Mouse (Mus musculus) CH12F3 (cell line): Measurements from ENCODE around the gene Zc2hc1b.

Source experiments
- in situ Hi-C: fragments of 300-500 bp; cut with MboI; formaldehyde crosslinking; loops from 2 replicates; pipeline ENCODE4 v1.14.3; 2020; ENCODE audit warnings: low sequenced_read_pairs

Zc2hc1b gene

GRCm38 (mm10) chr10:13172798-13173221 lies 5.0 kb downstream of the Zc2hc1b start:
- in situ Hi-C loops: no loop called here

GRCm38 (mm10) chr10:13171461-13171860 lies 6.4 kb downstream of the Zc2hc1b start:
- in situ Hi-C loops: no loop called here

- in situ Hi-C loops: no loop called here
Measured at GRCm38 (mm10) chr10:13170739-13171448, 6.9 kb downstream of the Zc2hc1b start.

DNA sequence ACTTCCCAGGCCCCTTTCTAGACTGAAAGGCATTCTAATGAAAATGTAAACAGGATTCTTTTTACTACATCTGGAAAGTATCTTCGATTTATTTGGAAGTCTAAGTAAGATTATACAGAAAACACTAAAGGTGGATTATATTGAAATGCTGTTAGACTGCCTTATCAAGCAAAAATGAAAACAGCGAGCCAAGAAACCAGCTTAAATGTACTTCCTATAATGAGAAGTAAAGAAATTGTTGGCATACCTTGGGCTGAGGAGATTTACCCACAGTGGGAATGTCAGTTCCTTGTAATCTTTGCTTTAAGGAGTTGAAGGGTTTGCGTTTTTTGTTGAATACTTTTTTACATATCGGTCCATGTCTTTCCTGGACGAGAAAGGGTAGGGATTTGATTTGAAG lies 9.4 kb downstream of the Zc2hc1b start:
- in situ Hi-C loops: no loop called here

DNA sequence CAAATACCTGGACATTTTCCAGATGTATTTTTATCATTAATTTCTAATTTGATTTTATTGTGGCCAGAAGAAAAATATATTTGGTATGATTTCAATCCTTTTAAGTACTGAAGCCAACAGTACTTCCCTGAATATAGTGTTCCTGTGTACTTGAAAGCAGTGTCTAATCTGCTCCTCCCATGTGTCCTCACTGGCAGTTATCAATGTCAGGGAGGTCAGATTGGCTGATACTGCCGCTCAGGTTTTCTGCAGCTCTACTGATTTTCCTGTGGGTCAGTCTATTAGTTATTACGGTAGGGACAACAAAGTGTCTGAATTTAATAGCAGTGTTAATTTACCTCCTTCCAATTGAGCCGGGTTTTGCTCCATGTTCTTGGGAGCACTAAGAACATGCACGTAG lies 15.8 kb downstream of the Zc2hc1b start:
- in situ Hi-C loops: no loop called here

GRCm38 (mm10) chr10:13160913-13161312 lies 16.9 kb downstream of the Zc2hc1b start:
- in situ Hi-C loops: no loop called here

DNA sequence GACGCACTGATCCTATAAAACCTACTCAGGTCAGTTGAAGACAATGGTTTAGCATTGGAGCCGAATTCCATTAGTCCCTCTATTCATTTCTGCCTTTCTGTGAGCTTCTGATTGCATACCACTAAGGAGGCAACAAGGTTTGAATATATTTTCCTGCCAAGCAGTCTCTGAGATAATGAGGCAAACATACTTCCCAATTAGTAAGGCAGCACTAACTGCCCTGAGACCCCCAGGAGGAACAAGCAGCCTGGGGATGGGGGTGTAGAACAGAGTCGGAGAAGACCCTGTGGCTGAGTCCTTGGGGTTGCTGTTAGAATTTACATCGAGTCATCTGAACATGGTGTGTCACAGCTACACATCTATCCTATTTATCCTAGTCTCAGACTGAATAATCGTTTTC lies 22.4 kb downstream of the Zc2hc1b start:
- in situ Hi-C loops: no loop called here

DNA sequence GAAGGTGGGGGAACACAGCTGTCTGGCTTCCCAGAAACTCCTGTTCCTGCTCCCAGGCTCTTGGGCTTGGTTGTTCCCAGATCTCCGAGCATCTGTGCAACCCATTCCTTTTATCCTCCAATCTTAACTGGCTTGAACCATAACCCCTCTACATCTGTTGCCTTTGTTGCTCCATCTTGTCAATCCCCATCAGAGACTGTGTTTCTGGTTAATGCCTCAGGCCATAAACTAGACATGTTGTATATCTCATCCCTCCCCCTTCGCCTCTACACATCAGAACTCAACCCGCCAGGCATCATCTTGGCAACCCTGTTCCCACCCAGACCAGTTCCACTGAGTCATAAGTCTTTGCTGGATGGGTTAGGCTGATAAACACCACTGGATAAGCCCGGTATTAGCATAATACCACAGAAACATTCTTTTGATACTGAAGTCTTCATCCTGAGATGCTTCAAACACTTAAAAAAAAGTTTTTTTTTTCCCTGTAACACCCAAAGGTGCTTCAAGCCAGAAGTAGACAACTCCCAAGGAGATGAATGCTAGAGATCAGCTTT lies 24.9 kb downstream of the Zc2hc1b start:
- in situ Hi-C loops: no loop called here

DNA sequence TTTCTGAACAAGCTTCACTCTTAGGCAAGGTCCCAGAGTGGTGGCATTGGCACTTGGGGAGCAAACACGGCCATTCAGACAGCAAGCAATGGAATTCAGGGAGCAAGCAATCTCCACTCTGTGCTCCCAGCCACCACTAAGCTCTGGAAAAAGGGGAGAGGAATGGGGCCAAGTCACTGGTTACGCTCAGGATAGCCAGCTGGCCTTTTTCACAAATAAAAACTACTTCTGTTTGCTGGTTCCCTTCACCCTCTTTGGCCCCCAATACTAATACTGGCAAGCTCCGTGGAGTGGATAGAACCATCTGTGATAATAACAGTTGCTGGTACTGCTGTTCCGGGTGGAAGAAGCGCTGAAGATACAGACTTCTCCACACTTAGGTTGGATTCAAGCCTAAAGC lies 26.5 kb downstream of the Zc2hc1b start:
- in situ Hi-C loops: no loop called here

- in situ Hi-C loops: no loop called here
Measured at GRCm38 (mm10) chr10:13150435-13150834, 27.4 kb downstream of the Zc2hc1b start.

GRCm38 (mm10) chr10:13140434-13140833 lies 37.4 kb downstream of the Zc2hc1b start:
- in situ Hi-C loops: no loop called here

- in situ Hi-C loops: no loop called here
Measured at GRCm38 (mm10) chr10:13137906-13138305, 39.9 kb downstream of the Zc2hc1b start.

GRCm38 (mm10) chr10:13135751-13136150 lies 42.1 kb downstream of the Zc2hc1b start:
- in situ Hi-C loops: no loop called here

DNA sequence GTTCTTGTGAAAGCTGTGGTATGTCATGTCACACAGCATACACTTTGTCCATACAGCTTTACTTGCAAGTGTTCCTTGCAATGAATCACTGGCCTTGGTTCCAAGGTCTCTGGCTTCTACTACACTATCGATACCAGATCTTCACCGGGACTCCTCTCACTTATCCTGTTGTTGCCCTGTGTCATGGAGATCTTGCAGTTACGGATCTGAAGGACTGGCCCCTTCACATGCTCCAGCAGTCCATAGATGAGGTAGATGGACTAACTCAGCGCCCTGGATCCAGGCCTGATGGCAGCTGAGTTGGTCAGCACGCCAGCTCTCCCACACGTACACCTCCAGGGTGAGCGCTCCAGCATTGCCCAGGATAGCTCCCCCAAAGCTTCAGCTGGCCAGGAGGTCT lies 42.5 kb downstream of the Zc2hc1b start:
- in situ Hi-C loops: no loop called here

DNA sequence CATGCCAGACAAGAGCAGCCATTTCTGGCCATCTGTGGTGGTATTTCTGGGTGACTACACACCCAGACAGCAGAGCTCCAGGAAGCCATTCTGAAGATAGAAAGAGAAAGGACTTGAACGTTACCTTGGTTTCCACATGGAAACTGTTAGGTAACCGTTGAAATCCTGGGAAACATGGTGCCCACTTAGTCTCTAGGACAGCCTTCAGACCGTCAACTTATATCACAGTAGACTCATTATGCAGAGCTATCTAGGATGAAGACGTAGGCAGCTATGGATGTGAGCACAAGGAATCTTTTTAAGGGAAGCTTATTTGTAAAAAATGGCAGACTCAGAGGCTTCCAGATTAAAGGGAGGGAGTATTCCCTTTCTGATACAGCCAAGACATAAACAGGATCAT lies 44.0 kb downstream of the Zc2hc1b start:
- in situ Hi-C loops: no loop called here

- in situ Hi-C loops: no loop called here
Measured at GRCm38 (mm10) chr10:13127946-13128345, 49.9 kb downstream of the Zc2hc1b start.

DNA sequence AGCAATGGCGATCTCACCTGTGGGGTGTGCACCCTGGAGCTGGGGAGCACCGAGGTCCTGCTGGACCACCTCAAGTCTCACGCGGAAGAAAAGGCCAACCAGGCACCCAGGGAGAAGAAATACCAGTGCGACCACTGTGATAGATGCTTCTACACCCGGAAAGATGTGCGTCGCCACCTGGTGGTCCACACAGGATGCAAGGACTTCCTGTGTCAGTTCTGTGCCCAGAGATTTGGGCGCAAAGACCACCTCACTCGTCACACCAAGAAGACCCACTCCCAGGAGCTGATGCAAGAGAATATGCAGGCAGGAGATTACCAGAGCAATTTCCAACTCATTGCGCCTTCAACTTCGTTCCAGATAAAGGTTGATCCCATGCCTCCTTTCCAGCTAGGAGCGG lies 50.5 kb downstream of the Zc2hc1b start:
- in situ Hi-C loops: no loop called here

GRCm38 (mm10) chr10:13125811-13126210 lies 52.0 kb downstream of the Zc2hc1b start:
- in situ Hi-C loops: no loop called here

DNA sequence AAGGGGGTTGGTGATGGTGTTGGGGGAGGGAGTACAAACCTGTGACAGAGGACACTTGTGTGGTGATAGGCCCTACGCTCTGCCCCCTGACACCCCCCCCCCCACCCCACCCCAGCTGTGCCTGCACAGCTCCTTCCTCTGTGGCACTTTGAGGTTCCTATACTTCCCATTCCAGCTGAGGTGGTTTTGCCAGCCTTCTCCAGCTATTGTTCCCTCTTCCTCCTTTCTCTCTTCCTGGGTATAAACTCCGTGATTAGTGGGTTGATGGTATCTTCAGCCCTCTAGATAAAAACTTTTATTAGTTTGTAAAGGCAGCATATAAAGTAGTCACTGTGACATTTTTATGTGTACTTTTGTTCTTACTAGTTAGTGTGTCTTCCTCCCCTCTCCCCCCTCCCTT lies 58.5 kb downstream of the Zc2hc1b start:
- in situ Hi-C loops: no loop called here

DNA sequence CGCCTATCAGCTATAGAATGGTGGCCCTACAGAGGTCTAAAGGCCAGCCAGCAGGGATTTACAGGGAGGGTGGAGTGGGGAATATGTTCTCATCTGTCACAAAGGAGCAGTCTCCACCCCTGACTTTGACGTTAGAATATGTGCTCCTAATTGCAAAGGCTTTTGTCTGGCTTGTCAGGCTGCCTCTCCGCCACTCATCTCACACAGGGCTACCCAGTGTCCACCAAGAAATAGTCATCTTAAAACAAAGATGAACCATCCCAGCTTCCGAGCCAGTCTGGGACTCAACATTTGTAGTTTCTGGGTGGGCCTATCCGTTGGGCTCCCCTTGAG lies 59.1 kb downstream of the Zc2hc1b start:
- in situ Hi-C loops: no loop called here

DNA sequence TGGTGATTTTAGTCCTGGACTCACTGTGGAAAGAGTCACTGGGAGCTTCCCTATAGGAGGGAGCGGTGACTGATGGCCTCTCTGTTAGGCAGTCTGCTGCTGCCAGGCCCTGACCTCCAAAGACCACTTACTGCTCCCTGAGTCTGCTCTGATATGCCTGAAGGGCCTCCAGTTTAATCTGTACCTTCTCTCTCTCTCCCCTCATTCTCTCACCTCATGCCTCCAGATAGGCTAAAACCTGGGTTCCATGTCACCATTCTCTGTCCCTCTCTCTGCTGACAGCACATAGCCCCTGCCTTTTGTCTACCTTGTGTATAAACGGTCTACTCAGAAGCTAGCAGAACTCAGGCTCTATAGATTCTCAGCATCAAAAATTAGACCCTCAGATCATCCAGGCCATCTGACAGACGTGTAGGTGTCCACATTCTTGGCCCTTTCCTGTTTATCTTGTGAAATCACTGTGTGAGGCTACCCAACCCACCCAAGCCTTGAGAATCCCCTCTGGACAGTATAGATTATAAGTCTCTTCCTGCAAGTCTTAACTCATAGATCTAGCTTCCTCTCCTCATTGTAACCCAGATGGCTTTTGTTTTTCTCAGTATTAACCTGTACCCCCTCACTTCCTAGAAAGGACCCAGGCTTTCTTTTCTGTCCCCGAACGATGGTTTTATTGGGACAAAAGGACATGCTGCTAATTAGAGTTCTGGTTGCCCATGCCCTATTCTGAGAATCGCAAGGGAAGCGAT lies 59.6 kb downstream of the Zc2hc1b start:
- in situ Hi-C loops: no loop called here
